Mouse (Mus musculus): ENCODE results near the gene Sash3.

Sash3 gene

DNA sequence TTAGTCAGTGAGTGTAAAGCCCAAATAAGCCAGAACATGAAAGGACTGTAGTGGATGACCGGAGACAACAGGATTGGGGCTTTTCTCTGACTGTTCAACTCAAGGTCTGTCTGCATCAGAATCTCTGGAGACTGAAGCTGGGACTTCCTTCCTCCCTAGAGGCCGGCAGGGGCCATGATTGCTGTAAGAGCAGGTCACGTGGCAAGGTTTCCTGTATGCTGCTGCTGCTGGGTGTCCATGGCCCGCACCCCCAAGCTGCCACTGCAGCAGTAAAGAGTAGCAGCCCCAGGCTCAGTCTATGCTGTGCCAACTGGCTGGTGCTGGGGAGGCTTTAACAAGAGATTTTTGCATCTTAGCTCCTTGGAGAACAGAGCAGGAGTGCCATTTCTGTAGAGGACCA, at the start of gene Sash3:
Sash3 (plus strand) TSS at position 175 of the 400 bp plus-strand sequence.
- DNase-seq (ENCODE audit: low spot score), result no peak

- no peak for DNase-seq (ENCODE audit: low spot score)
These were observed 49.7 kb upstream of the Sash3 start for GRCm38 (mm10) chrX:48096580-48096979.

GRCm38 (mm10) chrX:48098470-48099129, 47.6 kb upstream of the Sash3 start:
- no peak for DNase-seq (ENCODE audit: low spot score)

GRCm38 (mm10) chrX:48099871-48100270, 46.4 kb upstream of the Sash3 start:
- no peak for DNase-seq (ENCODE audit: low spot score)

GRCm38 (mm10) chrX:48103256-48103655, 43.0 kb upstream of the Sash3 start:
- no peak for DNase-seq (ENCODE audit: low spot score)

DNA sequence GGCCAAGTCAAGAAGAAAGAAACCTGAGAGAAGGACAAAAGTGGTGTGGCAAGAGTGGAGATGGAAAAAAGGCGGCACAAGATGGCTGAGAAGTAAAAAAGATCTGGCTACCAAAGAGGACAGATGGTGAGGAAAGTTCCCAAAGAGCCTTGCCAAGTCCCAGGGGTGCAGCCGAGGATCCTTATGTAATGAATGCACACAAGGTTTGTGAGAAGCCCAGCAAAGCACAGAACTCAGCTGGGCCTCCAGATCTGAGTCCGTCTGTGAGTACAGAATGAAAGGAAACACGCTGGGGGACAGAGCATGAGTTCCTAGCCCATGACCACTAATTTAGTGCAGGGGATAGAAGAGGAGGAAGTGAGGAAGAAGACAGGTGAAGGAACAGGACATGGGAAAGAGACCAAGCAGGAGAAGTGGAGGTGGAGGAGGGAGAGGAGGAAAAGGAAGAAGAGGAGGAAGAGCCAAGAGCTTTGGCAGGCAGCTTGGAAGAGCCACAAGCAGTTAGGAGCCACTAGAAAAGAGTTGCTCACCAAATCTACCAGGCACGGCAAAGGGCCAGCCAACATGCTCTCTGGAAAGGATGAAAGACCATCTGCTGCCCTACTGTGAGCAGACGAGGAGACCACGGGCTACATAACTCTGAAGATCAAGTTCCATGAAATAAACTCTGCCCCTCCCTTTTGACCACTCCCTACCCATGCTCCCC, 41.3 kb upstream of the Sash3 start:
- DNase-seq (ENCODE audit: low spot score), result no peak

GRCm38 (mm10) chrX:48106226-48106625, 40.0 kb upstream of the Sash3 start:
- no peak for DNase-seq (ENCODE audit: low spot score)

DNA sequence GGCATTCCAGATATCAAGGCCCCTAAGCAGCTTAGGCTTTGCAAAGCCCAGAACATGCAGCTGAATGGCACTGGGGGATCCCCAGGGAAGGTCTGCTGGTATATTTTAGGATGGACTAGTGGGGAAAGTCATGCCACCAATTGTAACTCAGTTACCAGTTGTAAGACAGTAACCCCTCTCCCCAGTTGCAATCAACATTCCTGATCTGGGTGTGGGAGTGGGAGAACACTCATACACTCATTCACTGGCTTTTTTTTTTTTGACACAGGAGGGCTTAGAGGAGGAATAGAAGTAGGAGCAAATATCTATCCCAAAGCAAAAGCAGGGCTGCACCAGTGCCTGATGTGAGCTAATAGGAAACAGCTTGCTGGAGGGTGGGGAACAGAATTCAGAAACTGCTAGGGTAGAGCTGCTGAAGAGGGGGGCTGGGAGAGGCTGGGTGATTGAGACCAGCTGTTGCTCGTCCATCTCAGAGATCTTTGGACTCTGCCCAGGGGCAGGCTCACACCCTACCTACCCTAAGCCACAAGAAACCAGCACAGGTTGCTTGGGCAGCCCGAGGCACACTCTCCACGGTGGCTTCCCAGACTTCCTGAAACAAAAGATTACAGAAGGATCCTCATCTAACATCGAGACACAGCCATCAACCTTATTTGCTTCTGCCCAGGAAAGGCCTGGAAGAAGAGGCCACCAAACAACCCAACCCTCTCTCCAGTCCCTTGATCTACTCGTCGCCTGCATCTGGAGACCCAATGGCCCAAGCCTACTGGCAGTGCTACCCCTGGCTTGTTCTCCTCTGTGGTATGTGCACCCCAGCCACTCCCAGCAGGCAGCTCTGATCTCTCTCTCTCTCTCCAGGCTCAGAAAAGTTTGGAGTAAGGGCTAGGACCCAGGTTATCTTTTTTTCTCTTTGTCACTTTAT, 37.6 kb upstream of the Sash3 start, which contains the start of gene Xpnpep2:
Xpnpep2 (plus strand) TSS at position 332 of the 922 bp plus-strand sequence.
- no peak for DNase-seq (ENCODE audit: low spot score)

GRCm38 (mm10) chrX:48109316-48109655, 37.0 kb upstream of the Sash3 start:
- DNase-seq (ENCODE audit: low spot score), result no peak

DNA sequence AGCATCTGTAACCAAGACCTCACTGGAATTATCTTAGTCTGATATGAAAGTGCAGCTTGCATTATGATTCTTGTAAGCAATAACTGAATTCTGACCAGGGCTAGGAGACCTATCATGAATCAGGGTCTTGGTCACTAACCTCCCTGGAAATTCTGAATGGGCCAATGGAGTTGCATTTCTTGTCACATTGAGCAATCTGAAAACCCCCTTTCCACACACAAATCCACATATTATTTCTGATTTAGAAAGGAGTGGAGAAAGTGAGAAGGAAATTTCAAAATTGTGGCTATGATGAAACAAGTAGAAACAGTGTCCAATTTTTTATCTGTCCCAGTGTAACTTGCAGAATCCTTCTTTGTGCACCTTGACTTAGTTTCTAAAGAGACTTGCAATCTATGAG, 26.9 kb upstream of the Sash3 start:
- DNase-seq (ENCODE audit: low spot score), result no peak

DNA sequence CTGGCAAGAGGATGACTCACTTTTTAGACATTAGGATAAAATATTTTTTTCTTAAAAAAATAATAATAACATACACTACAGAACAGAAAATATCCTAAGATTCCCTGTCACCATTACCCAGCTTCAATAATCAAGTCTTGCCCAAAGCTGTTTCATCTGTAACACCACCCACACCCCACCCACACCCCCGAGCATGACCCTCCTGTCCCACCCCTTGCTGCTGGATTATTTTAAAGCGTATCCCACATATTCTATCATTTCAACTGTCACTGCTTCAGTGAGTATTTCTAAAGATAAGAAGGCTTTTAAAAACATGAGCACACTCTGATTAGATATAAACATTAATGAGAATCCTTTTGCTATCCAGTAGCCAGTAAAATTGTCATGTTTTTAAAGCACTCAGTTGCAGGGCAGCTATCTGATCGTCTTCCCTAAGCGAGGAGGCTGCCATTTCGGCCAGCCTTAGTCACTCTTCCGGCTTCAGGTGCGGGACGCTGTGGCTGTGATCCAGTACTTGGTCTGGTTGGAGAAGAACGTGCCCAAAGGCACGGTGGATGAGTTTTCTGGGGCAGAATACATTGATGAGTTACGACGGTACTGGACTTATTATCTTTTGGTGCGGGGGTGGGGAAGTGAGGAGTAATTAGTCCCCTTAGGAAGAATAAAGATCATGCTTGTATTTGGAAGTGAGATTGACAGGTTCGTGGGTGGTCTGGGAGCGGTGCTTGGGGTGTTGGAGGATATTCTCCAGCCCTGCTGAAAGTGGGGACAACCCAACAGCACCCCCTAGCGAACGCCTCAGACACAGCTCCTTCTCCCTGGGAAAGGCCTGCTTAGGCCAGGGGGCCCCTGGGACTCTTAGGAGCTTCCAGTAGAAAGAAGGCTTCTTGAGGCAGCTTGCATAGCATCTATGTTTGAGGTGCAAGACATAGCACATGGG, 21.8 kb upstream of the Sash3 start:
- peak; percentile 22 for DNase-seq (ENCODE audit: low spot score)

- no peak for DNase-seq (ENCODE audit: low spot score)
These were observed 19.2 kb upstream of the Sash3 start for GRCm38 (mm10) chrX:48126903-48127476.

- DNase-seq (ENCODE audit: low spot score), result no peak
These were observed 18.6 kb upstream of the Sash3 start for GRCm38 (mm10) chrX:48127502-48128218.

DNA sequence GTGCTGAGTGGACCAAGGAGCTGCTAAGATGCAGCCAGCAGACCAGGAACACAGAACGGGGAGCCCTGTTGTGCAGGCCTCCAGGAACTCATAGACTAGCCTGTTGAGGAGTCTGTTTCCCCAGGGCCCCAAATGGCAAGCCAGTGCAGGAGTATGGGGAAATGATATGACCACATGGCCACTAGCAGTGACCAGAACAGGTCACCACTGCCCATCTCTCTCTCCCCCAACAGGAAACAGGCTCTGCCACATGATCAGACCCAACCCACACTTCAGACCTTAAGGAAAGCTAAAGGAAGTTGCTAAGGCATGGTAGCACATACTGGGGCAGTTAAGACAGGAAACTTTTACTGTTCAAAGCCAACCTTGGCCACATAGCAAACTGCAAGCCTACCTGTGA, 17.1 kb upstream of the Sash3 start:
- no peak for DNase-seq (ENCODE audit: low spot score)

- DNase-seq (ENCODE audit: low spot score), result no peak
These were observed 9.3 kb upstream of the Sash3 start for GRCm38 (mm10) chrX:48136935-48137334.

DNA sequence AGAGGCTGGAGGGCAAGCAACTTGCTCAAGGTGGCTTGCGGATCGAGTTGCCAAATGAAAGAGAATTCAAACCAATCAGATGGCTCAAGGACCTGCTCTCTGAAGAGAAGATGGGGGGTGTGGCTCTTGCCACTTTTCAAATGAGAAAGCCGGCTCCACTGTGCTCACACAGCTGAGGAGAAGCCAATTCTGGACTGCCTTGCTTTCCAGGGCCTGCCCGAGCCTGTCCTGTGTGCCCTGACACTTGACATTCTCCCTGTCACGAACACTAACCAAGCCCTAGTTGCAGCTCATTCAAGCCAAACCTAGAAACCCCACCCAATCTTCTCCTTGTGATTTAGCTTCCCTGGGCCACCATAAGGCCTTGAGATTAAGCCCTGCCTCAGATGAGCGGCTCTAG, 8.2 kb upstream of the Sash3 start:
- no peak for DNase-seq (ENCODE audit: low spot score)

DNA sequence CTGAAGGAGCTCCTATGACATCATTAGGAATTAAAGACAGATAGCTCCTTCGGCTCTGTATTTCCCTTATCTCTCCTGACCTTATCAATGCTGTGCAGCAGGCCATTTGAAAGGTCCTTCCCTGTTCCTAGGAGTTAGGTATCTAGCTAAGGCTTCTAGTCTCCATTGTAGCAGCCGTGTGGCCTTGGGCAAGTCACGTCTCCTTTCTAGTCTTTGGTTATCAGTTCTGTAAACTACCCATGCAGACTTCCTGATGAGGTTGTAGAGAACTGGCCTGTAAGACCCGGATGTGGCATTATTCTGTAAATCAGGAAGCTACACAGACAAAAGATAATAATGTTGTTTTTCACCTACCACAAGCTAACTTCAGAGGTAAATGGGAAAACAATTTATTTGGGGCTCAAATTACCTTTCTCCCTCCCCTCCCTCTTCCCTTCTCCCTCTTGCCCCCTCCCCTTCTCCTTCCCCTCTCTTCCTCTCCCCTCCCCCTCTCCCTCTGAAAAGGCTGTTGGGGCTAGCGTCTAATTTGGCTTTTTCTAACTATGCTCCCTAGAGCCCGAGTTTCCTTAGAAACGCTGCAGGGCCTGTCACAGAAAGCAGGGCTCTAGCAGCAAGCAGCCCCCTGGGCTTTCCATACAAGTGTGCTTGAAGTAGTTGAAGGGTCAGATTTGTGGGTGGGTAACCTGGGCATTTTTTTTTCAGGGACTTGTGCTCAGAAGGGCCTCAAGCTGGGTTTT, 7.5 kb upstream of the Sash3 start:
- no peak for DNase-seq (ENCODE audit: low spot score)

GRCm38 (mm10) chrX:48139368-48140285, 6.6 kb upstream of the Sash3 start:
- no peak for DNase-seq (ENCODE audit: low spot score)
